Mouse (Mus musculus) heart, postnatal 25 days (tissue): Measurements from ENCODE around the gene Wdr95. TPM values are rescaled to one million over a fixed set of nuclear protein-coding genes. Genes with fewer than 3 reads are reported as not detected.
A peak's percentile ranks its signal among the peaks of the same experiment; 100 is the strongest.

Experiments
- DNase-seq: peaks from one replicate; pipeline ENCODE4 v3.0.0; 2022; ENCODE audit warnings: low spot score
- intact Hi-C: fragments of 180-260 bp; cut with DNase I; formaldehyde crosslinking; loops from one replicate; pipeline ENCODE4 v1.15.1; 2025
- total RNA-seq, 2 experiments: library from RNA; stranded (reverse); gene quantifications; 2 replicates each; pipeline ENCODE4 v1.2.3; 2021

The Wdr95 gene
- total RNA-seq, 2 experiments from 2014 or later = not detected

DNA sequence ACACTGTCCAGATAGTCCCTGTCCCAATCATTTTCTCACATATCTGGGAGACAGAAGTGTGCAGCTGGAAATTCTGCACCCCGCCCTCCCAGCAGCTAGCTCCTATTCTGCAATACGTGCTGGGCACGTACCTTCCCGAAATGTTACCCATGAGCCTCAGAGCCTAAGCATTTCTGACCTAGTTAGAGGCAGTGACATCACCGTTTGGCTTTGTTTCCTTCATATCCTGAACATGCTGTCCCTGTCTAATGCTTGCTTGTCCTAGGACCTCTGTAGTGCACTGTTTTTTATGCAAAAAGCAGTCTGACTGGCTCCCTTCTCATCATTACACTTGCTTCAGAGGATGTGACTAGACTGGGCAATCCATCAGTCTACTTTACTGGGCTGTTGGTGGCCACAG is 38.5 kb downstream of the Wdr95 start:
- peak; percentile 47 for DNase-seq
- intact Hi-C loops = no loop called here

DNA sequence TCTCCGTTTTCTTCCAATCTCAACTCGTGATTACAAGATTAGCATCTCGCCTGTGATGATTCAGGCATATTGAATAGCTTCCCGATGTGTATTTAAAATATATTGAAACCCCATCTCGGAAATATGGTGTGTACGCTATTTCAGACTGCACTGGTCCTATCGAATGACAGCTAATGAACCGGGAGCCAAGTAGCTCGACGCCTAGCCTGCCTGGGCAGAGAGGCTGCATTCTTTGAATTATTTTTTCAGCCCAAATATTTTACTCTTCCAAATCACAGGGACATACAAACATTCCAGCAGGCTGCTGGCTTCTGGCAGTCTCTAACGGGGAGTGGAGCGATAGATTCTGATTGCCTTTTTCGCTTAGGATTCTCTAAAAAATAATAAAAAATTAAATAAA is 40.5 kb downstream of the Wdr95 start:
- intact Hi-C loops = no loop called here
- DNase-seq = no peak

DNA sequence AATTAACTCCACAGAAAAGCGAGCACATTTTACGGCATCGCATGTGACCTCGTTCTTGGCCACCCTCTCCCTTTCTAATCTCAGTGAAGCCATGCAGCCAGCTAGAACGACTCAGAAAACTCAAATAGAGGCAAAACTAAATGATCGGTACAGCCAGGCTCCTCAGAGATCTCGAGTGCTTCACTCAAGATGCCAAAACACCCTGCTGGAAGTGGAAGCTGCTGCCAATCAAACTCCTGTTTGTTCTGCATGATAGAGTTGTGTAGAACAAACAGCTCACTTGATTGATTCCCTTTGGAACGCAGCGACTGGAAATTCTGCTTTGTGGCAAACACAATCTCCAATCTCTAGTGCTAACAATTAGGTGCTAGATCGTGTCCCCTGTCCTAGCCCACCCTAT is 48.5 kb downstream of the Wdr95 start:
- no peak for DNase-seq
- intact Hi-C loops = no loop called here

DNA sequence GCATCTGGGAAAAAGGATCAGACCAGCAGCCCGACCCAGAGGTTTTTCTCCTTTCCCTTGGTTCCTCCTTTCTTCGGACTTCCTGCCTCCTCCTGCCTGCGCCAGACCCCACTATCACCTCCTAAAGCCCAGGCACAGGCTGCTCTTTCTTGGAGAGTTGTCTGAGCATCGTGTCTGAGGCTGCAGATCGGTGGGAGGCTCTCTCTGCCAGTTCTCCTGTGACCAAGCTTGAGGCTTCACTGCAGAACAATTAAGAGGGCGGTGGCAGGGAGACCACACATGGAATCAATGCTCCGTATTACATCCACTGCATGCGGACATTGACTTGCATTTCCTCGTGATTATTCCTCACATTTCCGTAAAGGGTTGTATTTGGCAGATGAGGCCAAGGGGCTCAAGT is 49.0 kb downstream of the Wdr95 start:
- intact Hi-C loops = no loop called here
- no peak for DNase-seq

DNA sequence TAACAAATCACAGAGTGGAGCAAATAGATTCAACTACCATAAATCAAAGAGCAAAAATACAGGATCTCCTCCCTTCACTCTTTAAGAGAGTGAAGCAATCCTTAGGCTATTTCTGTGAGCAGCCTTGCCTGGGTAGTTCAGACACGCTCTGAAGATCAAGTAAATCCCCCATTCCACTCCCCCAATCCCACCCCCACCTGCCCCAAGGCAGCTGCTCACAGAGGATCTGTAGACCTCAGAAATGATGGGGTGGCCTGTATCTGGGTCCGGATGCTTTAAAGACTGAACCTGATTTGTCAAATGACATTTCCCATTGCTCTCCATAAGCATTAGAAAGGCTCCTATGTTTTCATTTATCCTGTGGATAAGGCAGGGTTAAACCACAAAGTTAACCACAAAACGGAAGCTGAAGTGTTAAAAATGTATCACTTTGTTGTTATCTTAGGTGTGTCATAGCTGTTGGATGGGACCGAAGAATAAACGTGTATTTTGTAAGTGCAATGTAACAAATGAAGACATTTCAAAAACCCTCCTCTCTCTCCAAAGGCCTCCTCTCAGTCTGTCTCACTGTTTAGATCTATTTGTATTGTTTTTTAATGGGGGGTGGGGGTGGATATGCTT is 54.3 kb downstream of the Wdr95 start:
- no peak for DNase-seq
- intact Hi-C loops = no loop called here

DNA sequence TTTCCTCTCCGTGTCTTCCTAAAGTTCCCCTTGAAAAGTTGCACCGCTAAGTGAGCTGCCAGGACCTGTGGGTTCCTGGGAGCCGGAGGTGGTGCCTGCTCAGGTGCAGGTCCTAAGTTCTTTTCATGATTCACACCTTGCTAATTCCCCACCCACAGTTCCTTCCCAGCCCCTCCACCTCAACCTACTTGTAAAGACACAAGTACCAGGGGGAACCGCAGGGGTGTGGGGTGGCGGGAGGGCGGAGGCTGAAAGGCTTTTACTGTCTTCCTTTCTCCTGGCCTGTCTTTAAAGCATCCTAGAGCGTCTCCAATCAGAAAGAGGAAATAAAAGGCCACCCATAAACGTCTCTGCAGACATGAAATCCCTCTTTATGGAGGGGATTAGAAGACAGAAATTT is 55.0 kb downstream of the Wdr95 start:
- intact Hi-C loops = no loop called here
- DNase-seq = no peak

DNA sequence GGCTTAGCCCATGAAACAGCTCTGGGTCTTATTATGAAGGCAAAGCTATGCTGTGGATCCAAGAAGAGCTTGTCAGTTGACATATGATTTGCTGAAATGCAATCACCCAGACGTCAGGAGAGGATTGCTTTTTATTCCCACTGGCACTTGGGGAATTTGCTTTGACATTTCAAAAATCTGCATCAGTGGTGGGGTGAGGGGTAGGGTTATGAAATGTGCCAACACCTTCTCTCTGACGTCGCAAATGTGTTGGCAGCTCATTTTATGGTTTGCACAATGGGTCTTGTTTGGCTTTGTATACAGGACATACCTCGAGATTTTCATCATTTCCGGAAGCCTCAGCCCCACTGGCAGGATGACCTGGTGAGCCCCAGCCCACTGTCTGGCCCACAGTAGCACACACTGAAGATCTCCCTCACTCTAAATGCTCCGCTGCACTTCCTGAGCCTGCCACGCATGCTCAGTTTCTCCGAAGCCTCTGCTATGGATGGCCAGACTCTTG is 55.7 kb downstream of the Wdr95 start:
- no peak for DNase-seq
- intact Hi-C loops = no loop called here

DNA sequence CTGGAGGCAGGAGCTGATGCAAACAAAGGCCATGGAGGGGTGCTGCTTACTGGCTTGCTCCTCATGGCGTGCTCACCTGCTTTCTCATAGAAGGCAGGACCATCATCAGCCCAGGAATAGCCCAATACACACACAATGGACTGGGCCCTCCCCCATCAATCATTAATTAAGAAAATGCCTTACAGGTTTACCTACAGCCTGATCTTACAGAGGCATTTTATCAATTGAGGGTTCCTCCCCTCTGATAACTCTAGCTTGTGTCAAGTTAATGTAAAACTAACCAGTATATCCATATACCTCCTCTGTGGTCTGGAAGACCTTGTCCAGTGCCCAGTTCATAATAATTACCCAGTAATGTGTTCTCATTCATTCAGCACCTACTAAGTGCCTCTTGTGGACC is 56.8 kb downstream of the Wdr95 start:
- DNase-seq = no peak
- intact Hi-C loops = no loop called here

DNA sequence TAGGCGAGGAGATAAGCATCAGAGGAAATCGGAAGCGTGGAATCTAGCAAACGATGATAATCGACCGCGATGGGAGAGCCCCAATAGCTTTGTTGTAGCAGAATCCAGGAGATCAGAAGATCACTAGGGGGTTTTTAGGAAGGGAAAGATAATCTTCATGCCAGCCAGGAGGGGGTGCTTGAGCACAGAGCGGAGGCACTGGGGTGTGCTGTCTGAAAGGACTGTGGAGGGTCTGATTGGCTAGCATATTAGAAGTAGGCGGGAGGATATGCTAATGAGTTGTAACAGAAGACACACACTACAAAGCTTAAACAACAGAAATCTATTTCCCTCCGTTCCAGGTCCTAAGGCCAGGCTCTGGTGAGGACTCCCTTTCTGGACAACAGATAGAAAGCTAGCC is 57.4 kb downstream of the Wdr95 start:
- DNase-seq = no peak

DNA sequence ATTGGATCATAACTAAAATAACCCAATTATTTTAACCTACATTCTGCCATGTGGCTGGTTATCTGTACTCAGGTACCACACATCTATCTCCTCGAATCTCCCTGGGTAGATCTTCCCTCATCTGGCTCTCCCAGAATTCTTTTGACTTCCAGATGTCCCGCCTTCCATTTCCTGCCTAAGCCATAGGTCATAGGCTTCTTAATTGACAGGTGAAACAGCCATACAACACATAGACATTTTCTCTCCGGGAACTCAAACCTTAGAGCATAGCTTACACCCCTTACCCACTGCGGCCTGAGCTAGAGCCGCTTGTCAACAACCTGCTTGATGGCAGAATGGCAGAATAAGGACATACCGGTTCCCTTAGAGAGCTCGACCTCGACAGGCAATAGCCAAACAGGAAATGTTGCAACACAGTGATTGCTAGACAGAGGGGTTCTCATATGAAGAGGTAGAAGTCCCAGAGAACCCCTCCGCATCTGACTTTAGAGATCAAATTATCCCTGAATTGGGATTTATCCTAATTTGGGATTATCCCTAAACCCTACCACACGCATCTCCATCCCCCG is 58.9 kb downstream of the Wdr95 start:
- no peak for DNase-seq
- intact Hi-C loops = no loop called here

More for the DNA sequence above, 57.4 kb downstream of the Wdr95 start:
- intact Hi-C loops = no loop called here

DNA sequence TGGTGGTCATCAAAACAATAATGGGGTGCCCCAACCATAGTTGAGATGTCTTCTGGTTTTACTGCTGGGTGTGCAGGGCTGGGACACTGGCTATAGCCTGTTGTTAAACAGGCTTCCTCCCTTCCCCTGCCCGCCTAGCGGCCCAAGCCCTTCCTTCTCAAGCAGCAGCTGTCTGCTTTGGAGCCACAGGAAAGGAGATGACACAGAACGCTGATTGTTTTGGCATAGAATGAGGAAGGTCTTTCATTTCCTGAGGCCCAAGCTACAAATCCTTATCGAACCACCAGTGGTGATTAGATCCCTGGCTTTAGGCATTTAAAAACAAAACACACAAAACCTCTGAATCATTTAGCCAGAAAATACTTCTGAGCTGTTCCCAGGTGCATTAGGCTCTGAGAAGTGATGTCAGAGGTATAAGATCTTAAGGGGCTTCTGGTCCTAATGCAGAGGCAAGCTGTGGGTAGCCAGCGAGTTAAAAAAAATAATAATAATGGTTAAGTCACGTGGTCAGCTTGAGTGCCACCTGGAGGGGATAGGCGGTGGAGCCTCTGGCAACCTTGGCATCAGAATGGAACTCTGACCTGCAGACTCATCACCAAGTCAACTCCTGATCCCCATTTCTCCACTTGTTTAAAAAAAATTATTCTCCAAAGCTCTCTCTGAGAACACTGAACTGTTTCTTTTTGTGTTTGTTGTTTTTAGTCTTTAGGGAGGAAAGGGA is 60.5 kb downstream of the Wdr95 start:
- intact Hi-C loops = no loop called here
- no peak for DNase-seq

DNA sequence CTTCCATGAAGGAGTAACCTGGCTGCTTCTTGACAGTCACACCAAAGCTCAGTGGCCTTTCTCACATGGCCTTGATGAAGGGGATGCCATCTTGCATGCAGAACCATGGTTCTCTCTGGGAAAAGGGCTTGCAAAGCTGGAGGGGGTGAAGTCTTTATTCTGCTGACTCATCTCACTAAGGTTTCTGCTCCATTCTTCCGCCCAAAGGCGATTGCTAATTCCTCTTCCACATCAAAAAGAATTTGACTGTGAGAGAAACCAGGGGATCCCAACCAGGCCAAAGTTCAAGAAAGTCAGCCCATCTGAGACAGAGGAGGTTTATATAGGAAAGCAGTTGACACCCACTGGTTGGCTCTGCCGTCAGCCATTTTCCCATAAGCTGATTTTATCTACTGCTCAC is 61.5 kb downstream of the Wdr95 start:
- intact Hi-C loops = no loop called here
- DNase-seq = no peak

DNA sequence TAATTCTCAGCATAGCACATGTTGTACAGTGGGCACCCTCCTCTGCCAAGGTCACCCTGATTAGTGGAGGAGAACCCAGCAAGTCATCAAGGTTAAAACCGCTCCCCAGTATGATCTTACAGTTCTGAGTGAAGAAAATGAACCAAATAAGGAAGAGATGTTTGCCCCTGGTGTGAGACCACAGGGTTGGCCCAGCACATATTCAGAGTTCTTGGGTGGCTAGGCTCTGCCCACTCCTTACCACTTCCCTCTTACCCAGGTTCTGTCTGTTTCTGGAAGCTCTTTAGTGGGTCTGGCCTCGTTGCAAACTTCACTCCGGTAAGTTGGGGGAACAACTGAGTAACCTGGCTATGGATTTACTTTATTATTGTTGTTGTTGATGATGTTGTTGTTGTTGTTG is 65.7 kb downstream of the Wdr95 start:
- intact Hi-C loops = no loop called here
- no peak for DNase-seq

DNA sequence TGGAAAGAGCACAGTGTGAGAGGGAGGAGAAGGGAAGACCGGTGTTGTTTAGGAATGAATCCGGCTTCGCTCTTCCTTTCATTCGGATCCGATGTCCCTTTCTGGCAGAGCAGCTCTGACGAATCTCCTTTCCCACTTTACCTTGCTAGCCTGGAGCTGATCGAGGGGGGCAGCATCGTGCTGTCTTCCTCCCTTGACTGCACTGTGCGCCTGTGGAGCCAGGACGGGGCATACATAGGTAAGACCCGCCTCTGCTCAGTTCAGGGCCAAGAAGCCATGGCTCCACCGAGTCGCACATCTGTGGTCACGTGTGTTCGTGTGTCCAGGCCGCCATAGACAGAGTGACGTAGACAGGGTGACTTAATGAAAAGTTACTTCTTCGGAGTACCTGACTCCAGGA is 68.9 kb downstream of the Wdr95 start:
- intact Hi-C loops = no loop called here
- no peak for DNase-seq

DNA sequence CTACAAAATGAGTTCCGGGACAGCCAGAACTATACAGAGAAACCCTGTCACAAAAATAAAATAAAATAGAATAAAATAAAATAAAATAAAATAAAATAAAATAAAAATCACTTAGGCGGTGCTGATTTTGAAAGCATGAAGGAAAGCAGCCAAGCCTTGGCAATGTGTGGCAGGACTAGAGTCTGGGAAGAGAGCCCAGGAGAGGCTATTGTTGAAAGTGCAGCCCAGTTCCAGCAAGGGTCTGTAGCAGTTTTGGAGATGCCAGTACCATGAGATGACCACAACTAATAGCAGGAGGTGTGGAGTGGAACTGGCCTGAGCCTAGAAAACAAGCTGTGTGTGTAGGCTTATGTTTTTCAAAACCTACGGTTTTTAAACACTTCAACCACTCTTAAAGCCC is 73.5 kb downstream of the Wdr95 start:
- DNase-seq = no peak

DNA sequence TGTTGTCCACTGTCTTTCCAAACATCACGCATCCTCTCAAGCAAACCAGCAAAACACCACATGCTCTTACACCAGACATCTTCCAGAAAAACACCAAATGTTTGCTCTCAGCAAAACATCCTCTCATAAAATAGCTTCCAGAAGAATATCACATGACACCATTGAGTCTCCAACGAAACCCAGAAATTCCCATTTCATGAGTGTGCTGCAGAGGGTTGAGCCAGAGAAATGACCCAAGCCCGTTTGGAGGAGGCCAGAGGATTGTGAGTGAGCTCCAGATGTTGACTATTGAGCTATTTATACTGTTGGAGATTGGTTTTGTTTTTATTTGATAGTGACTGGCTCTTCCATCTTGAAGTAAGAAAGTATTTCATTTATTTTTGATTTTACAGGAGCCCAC is 74.8 kb downstream of the Wdr95 start:
- intact Hi-C loops = no loop called here

More for the DNA sequence above, 73.5 kb downstream of the Wdr95 start:
- intact Hi-C loops = no loop called here

DNA sequence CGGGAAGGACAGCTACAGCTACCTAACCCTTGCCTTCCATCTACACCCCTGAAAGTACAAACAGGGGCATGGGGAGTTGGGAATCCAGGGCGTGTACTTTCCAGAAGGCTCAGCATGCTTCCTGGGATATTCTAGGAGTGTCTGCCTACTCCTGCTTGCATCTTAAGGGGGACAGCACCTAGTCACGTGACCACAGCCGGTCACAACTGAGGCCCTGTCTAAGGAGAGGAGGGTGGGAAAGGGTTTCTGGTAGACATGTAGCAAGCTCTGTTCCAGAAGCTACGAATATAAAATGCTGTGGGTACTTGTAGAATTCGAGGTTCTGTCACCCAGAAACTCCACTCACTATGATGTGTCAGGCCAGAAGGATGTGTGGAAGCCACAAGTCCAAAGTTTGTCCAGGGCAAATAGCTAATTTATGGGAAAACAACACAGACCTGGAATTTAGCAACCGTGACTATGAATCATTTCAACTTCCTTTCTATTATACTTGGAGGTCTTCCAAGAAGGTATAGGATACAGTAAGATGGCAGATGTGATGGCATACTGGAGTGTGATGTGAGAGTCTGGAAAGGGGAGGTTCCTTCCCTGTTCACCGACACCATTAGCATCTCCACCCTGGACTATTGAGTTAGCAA is 78.7 kb downstream of the Wdr95 start:
- intact Hi-C loops = no loop called here
- DNase-seq = no peak

More for the DNA sequence above, 74.8 kb downstream of the Wdr95 start:
- DNase-seq = no peak

DNA sequence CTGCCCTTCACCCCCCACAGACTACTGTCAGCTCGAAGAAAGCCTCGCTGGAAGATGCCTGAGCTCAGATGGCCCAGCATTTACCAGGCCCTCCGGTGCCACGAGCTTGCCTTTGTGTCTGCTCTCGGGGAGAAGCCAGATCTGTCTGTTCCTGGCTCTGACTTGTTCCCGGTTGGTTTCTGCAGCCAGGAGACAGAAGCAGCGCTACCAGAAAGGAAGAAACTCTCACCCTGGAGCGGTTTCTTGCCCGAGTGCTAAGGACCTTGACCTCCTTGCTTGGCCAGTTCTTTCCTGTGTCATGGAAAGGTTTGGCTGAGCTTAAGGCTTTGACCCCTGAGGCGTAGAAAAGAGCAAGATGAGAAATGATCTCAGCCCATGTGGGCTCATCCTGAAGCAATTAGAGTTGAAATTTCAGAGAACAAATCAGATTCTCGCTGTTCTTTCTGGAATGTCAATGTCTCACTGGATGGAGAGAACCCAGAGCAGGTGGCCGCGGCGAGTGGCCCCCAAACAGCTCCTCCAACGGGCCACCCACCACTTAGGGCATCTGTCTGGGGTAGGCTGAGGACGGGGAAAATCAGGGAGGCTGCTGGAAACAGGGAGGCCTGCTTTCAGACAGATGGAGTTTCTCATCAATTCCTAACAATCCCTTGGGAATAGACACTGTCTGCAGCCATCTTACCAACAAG is 83.1 kb downstream of the Wdr95 start:
- intact Hi-C loops = no loop called here
- no peak for DNase-seq

DNA sequence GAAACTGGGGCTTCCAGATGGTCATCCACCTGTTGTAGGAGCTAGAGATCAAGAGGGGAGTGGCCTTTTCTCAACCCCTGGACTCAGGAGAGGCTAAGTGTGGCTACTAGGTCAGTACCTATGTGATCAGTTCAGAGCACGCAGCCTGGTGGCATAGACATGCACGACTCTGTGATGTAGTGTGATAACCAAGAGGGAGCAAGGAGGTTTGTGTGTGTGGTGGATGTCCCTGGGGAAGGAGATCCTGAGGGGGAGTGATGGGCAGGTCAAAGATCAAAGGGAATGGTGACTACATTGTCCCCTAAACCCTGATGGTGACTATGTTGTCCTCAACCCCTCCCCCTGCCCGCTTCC is 83.7 kb downstream of the Wdr95 start:
- intact Hi-C loops = no loop called here
- DNase-seq = no peak

DNA sequence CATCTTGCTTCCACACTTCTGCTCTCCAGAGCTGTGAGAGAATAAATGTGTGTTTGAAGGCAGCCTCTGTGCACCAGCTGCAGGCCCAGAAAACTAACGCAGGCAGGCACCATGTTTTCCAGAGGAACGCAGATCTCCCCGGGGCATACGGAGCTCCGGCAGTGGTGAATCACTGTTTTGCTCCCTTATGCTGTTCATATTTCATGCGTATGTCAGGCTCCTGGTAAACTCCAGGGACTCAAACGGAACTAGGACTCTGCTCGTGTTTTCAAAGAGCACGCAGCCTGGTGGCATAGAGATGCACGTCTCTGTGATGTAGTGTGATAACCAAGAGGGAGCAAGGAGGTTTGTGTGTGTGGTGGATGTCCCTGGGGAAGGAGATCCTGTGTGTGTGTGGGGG is 84.3 kb downstream of the Wdr95 start:
- intact Hi-C loops = no loop called here
- no peak for DNase-seq

DNA sequence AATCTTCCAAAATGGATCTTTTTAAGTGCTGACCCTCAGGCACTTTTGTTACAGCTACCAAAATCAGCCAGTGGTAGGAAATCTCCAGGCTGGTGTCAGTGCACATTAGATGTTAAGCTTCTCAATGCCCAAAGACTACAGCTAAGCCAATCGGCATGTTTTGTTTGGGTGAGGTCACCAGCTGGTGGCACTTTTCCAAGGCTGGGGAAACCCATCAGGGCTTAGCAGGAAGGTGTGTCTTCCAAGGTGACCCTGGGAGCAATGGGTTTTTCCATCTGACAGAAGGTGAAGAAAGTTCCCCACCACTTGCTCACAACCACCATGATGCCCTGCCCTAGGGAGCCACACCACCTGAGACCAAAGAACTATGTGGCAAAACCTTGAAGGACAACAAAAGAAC is 87.7 kb downstream of the Wdr95 start:
- no peak for DNase-seq
- intact Hi-C loops = no loop called here
